Mouse (Mus musculus): ENCODE results near the gene Cmss1.

- TF ChIP-seq CTCF (IDR thresholded peaks at IDR 0.05; ENCODE audit: low read depth) (no peak), EP300 (IDR thresholded peaks at IDR 0.05; ENCODE audit: low read depth) (no peak)
Observed at GRCm38 (mm10) chr16:57439206-57439605, 167.5 kb downstream of the Cmss1 start.
